Mouse (Mus musculus): ENCODE data around the gene Stac3. TPM values are rescaled to one million over a fixed set of nuclear protein-coding genes. Genes with fewer than 3 reads are reported as not detected.

Stac3 gene
- polyA plus RNA-seq, 1 experiment from 2014 or later = 0.31 TPM

- no peak overlapping the region for H3K27ac ChIP-seq (ENCODE audit: low read depth, low read length)
- peaks cover 75% of the 10 kb centered on the region for H3K36me3 ChIP-seq (ENCODE audit: control insufficient read depth, insufficient read depth, low read length)
- WGBS = 74% methylated on average over 13 of the region's 13 CpGs
- H3K4me3 ChIP-seq (ENCODE audit: low read depth, low read length) = no peak overlapping the region
- peaks cover 4% of the 10 kb centered on the region; the same call in 1 of the 2 replicates for H3K4me1 ChIP-seq (ENCODE audit: control insufficient read depth, insufficient read depth, low read length)
- no peak overlapping the region for H3K4me2 ChIP-seq (ENCODE audit: low read depth, low read length)
- H3K9ac ChIP-seq (replicated peaks; ENCODE audit: low read depth, low read length) = 0 out of 2 replicates have a peak overlapping the region, but pooled peaks have one; percentile 11
- 0 out of 2 replicates have a peak, but pooled peaks have one; percentile 3 for ATAC-seq (ENCODE audit: low read depth)
- H3K9me3 ChIP-seq (ENCODE audit: control insufficient read depth, low read length) = no peaks in the 10 kb centered on the region
- no peaks in the 10 kb centered on the region for H3K27me3 ChIP-seq (ENCODE audit: control insufficient read depth, insufficient read depth, low read length)
Observed at GRCm38 (mm10) chr10:127542084-127542483, 40.6 kb downstream of the Stac3 start.

GRCm38 (mm10) chr10:127542720-127543119, 41.2 kb downstream of the Stac3 start:
- Histone ChIP-seq H3K27me3 (ENCODE audit: control insufficient read depth, insufficient read depth, low read length) (no peaks in the 10 kb centered on the region), H3K36me3 (ENCODE audit: control insufficient read depth, insufficient read depth, low read length) (peaks cover 82% of the 10 kb centered on the region), H3K27ac (ENCODE audit: low read depth, low read length) (no peak overlapping the region), H3K4me3 (ENCODE audit: low read depth, low read length) (no peak overlapping the region), H3K9ac (replicated peaks; ENCODE audit: low read depth, low read length) (0 out of 2 replicates have a peak overlapping the region, but pooled peaks have one; percentile 11), H3K4me2 (ENCODE audit: low read depth, low read length) (no peak overlapping the region), H3K4me1 (ENCODE audit: control insufficient read depth, insufficient read depth, low read length) (peaks cover under 1% of the 10 kb centered on the region; the same call in 1 of the 2 replicates), H3K9me3 (ENCODE audit: control insufficient read depth, low read length) (no peaks in the 10 kb centered on the region)
- WGBS = 31% methylated on average over 6 of the region's 6 CpGs
- ATAC-seq (ENCODE audit: low read depth) = 0 out of 2 replicates have a peak, but pooled peaks have one; percentile 7

GRCm38 (mm10) chr10:127543916-127544315, 42.4 kb downstream of the Stac3 start:
- ATAC-seq (ENCODE audit: low read depth) = no peak
- H3K4me2 ChIP-seq (ENCODE audit: low read depth, low read length) = no peak overlapping the region
- no peaks in the 10 kb centered on the region for H3K27me3 ChIP-seq (ENCODE audit: control insufficient read depth, insufficient read depth, low read length)
- H3K27ac ChIP-seq (ENCODE audit: low read depth, low read length) = no peak overlapping the region
- no peaks in the 10 kb centered on the region for H3K4me1 ChIP-seq (ENCODE audit: control insufficient read depth, insufficient read depth, low read length)
- peaks cover 86% of the 10 kb centered on the region for H3K36me3 ChIP-seq (ENCODE audit: control insufficient read depth, insufficient read depth, low read length)
- 72% methylated on average over 3 of the region's 3 CpGs for WGBS
- no peaks in the 10 kb centered on the region for H3K9me3 ChIP-seq (ENCODE audit: control insufficient read depth, low read length)
- H3K4me3 ChIP-seq (ENCODE audit: low read depth, low read length) = no peak overlapping the region
- H3K9ac ChIP-seq (replicated peaks; ENCODE audit: low read depth, low read length) = no peak overlapping the region

GRCm38 (mm10) chr10:127544375-127544774, 42.9 kb downstream of the Stac3 start:
- H3K36me3 ChIP-seq (ENCODE audit: control insufficient read depth, insufficient read depth, low read length) = peaks cover 85% of the 10 kb centered on the region
- H3K27ac ChIP-seq (ENCODE audit: low read depth, low read length) = no peak overlapping the region
- WGBS = 96% methylated on average over 20 of the region's 20 CpGs
- no peaks in the 10 kb centered on the region for H3K4me1 ChIP-seq (ENCODE audit: control insufficient read depth, insufficient read depth, low read length)
- H3K4me2 ChIP-seq (ENCODE audit: low read depth, low read length) = no peak overlapping the region
- no peak overlapping the region for H3K4me3 ChIP-seq (ENCODE audit: low read depth, low read length)
- H3K27me3 ChIP-seq (ENCODE audit: control insufficient read depth, insufficient read depth, low read length) = no peaks in the 10 kb centered on the region
- H3K9me3 ChIP-seq (ENCODE audit: control insufficient read depth, low read length) = no peaks in the 10 kb centered on the region
- no peak for ATAC-seq (ENCODE audit: low read depth)
- no peak overlapping the region for H3K9ac ChIP-seq (replicated peaks; ENCODE audit: low read depth, low read length)

- peaks cover 86% of the 10 kb centered on the region for H3K36me3 ChIP-seq (ENCODE audit: control insufficient read depth, insufficient read depth, low read length)
- no peak overlapping the region for H3K9ac ChIP-seq (replicated peaks; ENCODE audit: low read depth, low read length)
- no peak overlapping the region for H3K27ac ChIP-seq (ENCODE audit: low read depth, low read length)
- no peak overlapping the region for H3K4me3 ChIP-seq (ENCODE audit: low read depth, low read length)
- H3K27me3 ChIP-seq (ENCODE audit: control insufficient read depth, insufficient read depth, low read length) = no peaks in the 10 kb centered on the region
- H3K9me3 ChIP-seq (ENCODE audit: control insufficient read depth, low read length) = no peaks in the 10 kb centered on the region
- ATAC-seq (ENCODE audit: low read depth) = no peak
- no peak overlapping the region for H3K4me2 ChIP-seq (ENCODE audit: low read depth, low read length)
- WGBS = 92% methylated on average over 7 of the region's 7 CpGs
- H3K4me1 ChIP-seq (ENCODE audit: control insufficient read depth, insufficient read depth, low read length) = no peaks in the 10 kb centered on the region
Observed at GRCm38 (mm10) chr10:127546505-127546904, 45.0 kb downstream of the Stac3 start.

GRCm38 (mm10) chr10:127548236-127548635, 46.8 kb downstream of the Stac3 start:
- no peak overlapping the region for H3K4me3 ChIP-seq (ENCODE audit: low read depth, low read length)
- H3K27ac ChIP-seq (ENCODE audit: low read depth, low read length) = no peak overlapping the region
- no peaks in the 10 kb centered on the region for H3K4me1 ChIP-seq (ENCODE audit: control insufficient read depth, insufficient read depth, low read length)
- H3K9me3 ChIP-seq (ENCODE audit: control insufficient read depth, low read length) = no peaks in the 10 kb centered on the region
- H3K9ac ChIP-seq (replicated peaks; ENCODE audit: low read depth, low read length) = no peak overlapping the region
- no peak for ATAC-seq (ENCODE audit: low read depth)
- peaks cover 86% of the 10 kb centered on the region for H3K36me3 ChIP-seq (ENCODE audit: control insufficient read depth, insufficient read depth, low read length)
- H3K27me3 ChIP-seq (ENCODE audit: control insufficient read depth, insufficient read depth, low read length) = no peaks in the 10 kb centered on the region
- WGBS = 93% methylated on average over 15 of the region's 15 CpGs
- no peak overlapping the region for H3K4me2 ChIP-seq (ENCODE audit: low read depth, low read length)

- no peak overlapping the region for H3K4me3 ChIP-seq (ENCODE audit: low read depth, low read length)
- H3K9ac ChIP-seq (replicated peaks; ENCODE audit: low read depth, low read length) = no peak overlapping the region
- peaks cover 85% of the 10 kb centered on the region for H3K36me3 ChIP-seq (ENCODE audit: control insufficient read depth, insufficient read depth, low read length)
- no peaks in the 10 kb centered on the region for H3K9me3 ChIP-seq (ENCODE audit: control insufficient read depth, low read length)
- no peak for ATAC-seq (ENCODE audit: low read depth)
- no peaks in the 10 kb centered on the region for H3K4me1 ChIP-seq (ENCODE audit: control insufficient read depth, insufficient read depth, low read length)
- H3K4me2 ChIP-seq (ENCODE audit: low read depth, low read length) = no peak overlapping the region
- H3K27me3 ChIP-seq (ENCODE audit: control insufficient read depth, insufficient read depth, low read length) = no peaks in the 10 kb centered on the region
- H3K27ac ChIP-seq (ENCODE audit: low read depth, low read length) = no peak overlapping the region
- 80% methylated on average over 17 of the region's 17 CpGs for WGBS
Observed at GRCm38 (mm10) chr10:127549892-127550291, 48.4 kb downstream of the Stac3 start.

GRCm38 (mm10) chr10:127555703-127556102, 54.2 kb downstream of the Stac3 start:
- H3K27ac ChIP-seq (ENCODE audit: low read depth, low read length) = no peak overlapping the region
- peaks cover 95% of the 10 kb centered on the region for H3K36me3 ChIP-seq (ENCODE audit: control insufficient read depth, insufficient read depth, low read length)
- H3K4me2 ChIP-seq (ENCODE audit: low read depth, low read length) = no peak overlapping the region
- H3K9me3 ChIP-seq (ENCODE audit: control insufficient read depth, low read length) = no peaks in the 10 kb centered on the region
- ATAC-seq (ENCODE audit: low read depth) = peak; percentile 18; the same call in 1 of the 2 replicates
- H3K27me3 ChIP-seq (ENCODE audit: control insufficient read depth, insufficient read depth, low read length) = no peaks in the 10 kb centered on the region
- H3K9ac ChIP-seq (replicated peaks; ENCODE audit: low read depth, low read length) = no peak overlapping the region
- no peaks in the 10 kb centered on the region for H3K4me1 ChIP-seq (ENCODE audit: control insufficient read depth, insufficient read depth, low read length)
- no peak overlapping the region for H3K4me3 ChIP-seq (ENCODE audit: low read depth, low read length)
- 50% methylated on average over 18 of the region's 18 CpGs for WGBS

GRCm38 (mm10) chr10:127557397-127557796, 55.9 kb downstream of the Stac3 start:
- no peaks in the 10 kb centered on the region for H3K27me3 ChIP-seq (ENCODE audit: control insufficient read depth, insufficient read depth, low read length)
- H3K9me3 ChIP-seq (ENCODE audit: control insufficient read depth, low read length) = no peaks in the 10 kb centered on the region
- 88% methylated on average over 13 of the region's 13 CpGs for WGBS
- H3K36me3 ChIP-seq (ENCODE audit: control insufficient read depth, insufficient read depth, low read length) = peaks cover 95% of the 10 kb centered on the region
- no peak overlapping the region for H3K27ac ChIP-seq (ENCODE audit: low read depth, low read length)
- ATAC-seq (ENCODE audit: low read depth) = no peak
- no peak overlapping the region for H3K4me3 ChIP-seq (ENCODE audit: low read depth, low read length)
- H3K9ac ChIP-seq (replicated peaks; ENCODE audit: low read depth, low read length) = no peak overlapping the region
- no peaks in the 10 kb centered on the region for H3K4me1 ChIP-seq (ENCODE audit: control insufficient read depth, insufficient read depth, low read length)
- H3K4me2 ChIP-seq (ENCODE audit: low read depth, low read length) = no peak overlapping the region

Measured in neural tube, embryonic 14.5 days (tissue).